Mouse (Mus musculus) ES-E14 (cell line): Measurements from ENCODE around the gene Igsf21.

Experiments
- CHD2 ChIP-seq: IDR thresholded peaks from 2 replicates; pipeline ENCODE4 v1.6.1; 2014; ENCODE audit warnings: mild to moderate bottlenecking, low read depth, low read length, inconsistent platforms
- HCFC1 ChIP-seq: IDR thresholded peaks from 2 replicates; pipeline ENCODE4 v1.6.1; 2012; ENCODE audit warnings: low read length, inconsistent platforms, borderline replicate concordance; ENCODE audit not compliant: insufficient read depth
- MAFK ChIP-seq: IDR thresholded peaks from 2 replicates; pipeline ENCODE4 v1.6.1; 2014; ENCODE audit warnings: mild to moderate bottlenecking, low read depth, low read length, inconsistent platforms; ENCODE audit not compliant: insufficient read depth
- ZC3H11A ChIP-seq: IDR thresholded peaks from 2 replicates; pipeline ENCODE4 v1.6.1; 2012; ENCODE audit warnings: low read depth, mild to moderate bottlenecking, inconsistent platforms, low read length, borderline replicate concordance
- ZNF384 ChIP-seq: IDR thresholded peaks from 2 replicates; pipeline ENCODE4 v1.6.1; 2012; ENCODE audit warnings: low read depth, low read length, inconsistent platforms

GRCm38 (mm10) chr4:140234412-140235205 lies 12.0 kb downstream of the Igsf21 start:
- TF ChIP-seq CHD2 (no peak), ZNF384 (no peak), MAFK (no peak), ZC3H11A (no peak), HCFC1 (no peak)
